Mouse (Mus musculus): ENCODE measurements at regions not wholly inside any gene's neighbourhood (a gene's known extent, or its start where the extent isn't known, plus 50 kb on each side); places are given as distances from the start of the nearest gene placed in this dataset.

- TF ChIP-seq CTCF (IDR thresholded peaks at IDR 0.05) (no peak), EP300 (IDR thresholded peaks at IDR 0.05) (no peak)
These were observed 177.0 kb upstream of the Stt3b start for GRCm38 (mm10) chr9:115487175-115487760.

Measured in lung, postnatal 0 days (tissue).